In the genomic region with DNA sequence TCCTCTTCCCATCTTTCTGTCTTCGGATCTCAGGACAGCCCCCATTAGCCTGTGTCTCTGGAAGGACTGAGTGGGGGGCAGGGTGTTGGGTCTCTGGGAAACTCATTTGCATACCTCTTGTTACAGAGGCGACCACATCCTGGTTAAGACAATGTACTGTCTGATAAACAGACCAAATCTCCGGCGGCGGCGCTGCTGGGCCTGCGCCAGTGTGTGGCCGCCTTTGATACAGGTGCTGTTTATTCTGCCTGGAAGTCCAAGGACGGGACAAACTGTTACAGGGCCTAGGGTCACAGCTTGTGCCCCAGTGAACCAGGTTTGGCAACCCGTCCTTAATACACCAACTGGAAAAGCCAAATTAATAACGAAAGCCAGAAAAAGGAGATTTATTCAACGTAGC, we compare ENCODE assay signal across 8 mouse cellular contexts. TPM values are rescaled to one million over a fixed set of nuclear protein-coding genes. Genes with fewer than 3 reads are reported as not detected.
DNase-seq lines count a peak whose midpoint lies in the region; ATAC-seq lines count a peak whose summit lies in the region.

No protein-coding gene starts in this region.

- H3K4me1 ChIP-seq in embryonic facial prominence, embryonic 15.5 days: peaks cover 9% of the 10 kb centered on the region; the same call in 1 of the 2 replicates
- peaks cover 13% of the 10 kb centered on the region for H3K4me1 ChIP-seq in stomach, embryonic 16.5 days (ENCODE audit: control insufficient read depth, insufficient read depth, low read length)

- WGBS in embryonic facial prominence, embryonic 15.5 days: 8% methylated on average over 12 of the region's 12 CpGs
- WGBS in stomach, embryonic 16.5 days: 7% methylated on average over 12 of the region's 12 CpGs

- H3K27ac ChIP-seq in embryonic facial prominence, embryonic 15.5 days (replicated peaks): no peak overlapping the region
- H3K27ac ChIP-seq in stomach, embryonic 16.5 days (ENCODE audit: low read length): peak overlapping the region; percentile 73

- intact Hi-C loops in heart, postnatal 25 days (cut with DNase I): loop anchor here (2.0 to 5.0 kb wide), 2 partner anchors 117 to 171 kb away; no protein-coding TSS in a partner anchor

- DNase-seq in 416B (ENCODE audit: low read depth) (peak; percentile 78), R1 (ENCODE audit: low read depth, low spot score) (peak; percentile 83)
- peak; percentile 70 for DNase-seq in heart, postnatal 25 days (ENCODE audit: low spot score)
- peak; percentile 70 to 71 for DNase-seq in kidney, postnatal 36 days
- no peak for DNase-seq in layer of hippocampus, adult 9-10 months (ENCODE audit: low spot score)

- H3K27me3 ChIP-seq in embryonic facial prominence, embryonic 15.5 days: no peaks in the 10 kb centered on the region
- H3K27me3 ChIP-seq in stomach, embryonic 16.5 days (ENCODE audit: control insufficient read depth, insufficient read depth, low read length): no peaks in the 10 kb centered on the region

- no peaks in the 10 kb centered on the region for H3K36me3 ChIP-seq in embryonic facial prominence, embryonic 15.5 days
- no peaks in the 10 kb centered on the region for H3K36me3 ChIP-seq in stomach, embryonic 16.5 days (ENCODE audit: control insufficient read depth, insufficient read depth, low read length)

- peak overlapping the region; percentile 10; the same call in 1 of the 2 replicates for H3K4me2 ChIP-seq in embryonic facial prominence, embryonic 15.5 days (replicated peaks)
- H3K4me2 ChIP-seq in stomach, embryonic 16.5 days (ENCODE audit: low read depth, low read length): peak overlapping the region; percentile 46

- no peak overlapping the region for H3K4me3 ChIP-seq in embryonic facial prominence, embryonic 15.5 days (replicated peaks)
- peak overlapping the region; percentile 14; the same call in 1 of the 2 replicates for H3K4me3 ChIP-seq in stomach, embryonic 16.5 days (replicated peaks; ENCODE audit: low read length)

- ATAC-seq in embryonic facial prominence, embryonic 15.5 days (ENCODE audit: insufficient number of reproducible peaks, low FRiP score, low TSS enrichment, low read depth): peak; percentile 34; the same call in 1 of the 2 replicates
- ATAC-seq in megakaryocyte progenitor cell, adult 5-6 weeks (replicated peaks; ENCODE audit: poor library complexity): peak; percentile 54
- ATAC-seq in stomach, embryonic 16.5 days (ENCODE audit: insufficient read depth, low FRiP score): peak; percentile 76; the same call in 1 of the 2 replicates

- H3K9ac ChIP-seq in embryonic facial prominence, embryonic 15.5 days: no peak overlapping the region
- H3K9ac ChIP-seq in stomach, embryonic 16.5 days (ENCODE audit: low read length): peak overlapping the region; percentile 23; the same call in 1 of the 2 replicates

- H3K9me3 ChIP-seq in embryonic facial prominence, embryonic 15.5 days (replicated peaks): no peaks in the 10 kb centered on the region
- H3K9me3 ChIP-seq in stomach, embryonic 16.5 days (replicated peaks; ENCODE audit: control insufficient read depth, low read length): peaks cover 6% of the 10 kb centered on the region; the same call in 1 of the 2 replicates

RNA-seq across cellular contexts. Expression of gene Gm5148, which starts 33.8 kb away (rescaled TPM):
- polyA plus RNA-seq in embryonic facial prominence, embryonic 15.5 days (2015; fragmentation: Nextera tagmentation; extraction: Ambion mirVana): 5.4 and 6.8 TPM in 2 replicates
- total RNA-seq in heart, postnatal 25 days (2021): not detected
- 0.39 and 0.52 TPM in 2 replicates for total RNA-seq in megakaryocyte progenitor cell, adult 5-6 weeks (2015)
- total RNA-seq in megakaryocyte progenitor cell, adult 5-6 weeks (2017): 20.9 and 25.2 TPM in 2 replicates
- 5.5 and 6.3 TPM in 2 replicates for polyA plus RNA-seq in stomach, embryonic 16.5 days (2015; fragmentation: Nextera tagmentation; extraction: Ambion mirVana)
